Mouse (Mus musculus) megakaryocyte, embryonic 14.5 days (primary cell): ENCODE measurements around the gene Galnt13.

Source experiments
- FLI1 ChIP-seq: IDR thresholded peaks from 2 replicates; pipeline ENCODE4 v1.6.1; 2012; ENCODE audit warnings: low read length, inconsistent platforms, mixed read lengths
- GATA1 ChIP-seq: IDR thresholded peaks from 3 replicates; pipeline ENCODE4 v1.6.1; 2012; ENCODE audit warnings: mixed read lengths, low read length, inconsistent platforms, borderline replicate concordance

DNA sequence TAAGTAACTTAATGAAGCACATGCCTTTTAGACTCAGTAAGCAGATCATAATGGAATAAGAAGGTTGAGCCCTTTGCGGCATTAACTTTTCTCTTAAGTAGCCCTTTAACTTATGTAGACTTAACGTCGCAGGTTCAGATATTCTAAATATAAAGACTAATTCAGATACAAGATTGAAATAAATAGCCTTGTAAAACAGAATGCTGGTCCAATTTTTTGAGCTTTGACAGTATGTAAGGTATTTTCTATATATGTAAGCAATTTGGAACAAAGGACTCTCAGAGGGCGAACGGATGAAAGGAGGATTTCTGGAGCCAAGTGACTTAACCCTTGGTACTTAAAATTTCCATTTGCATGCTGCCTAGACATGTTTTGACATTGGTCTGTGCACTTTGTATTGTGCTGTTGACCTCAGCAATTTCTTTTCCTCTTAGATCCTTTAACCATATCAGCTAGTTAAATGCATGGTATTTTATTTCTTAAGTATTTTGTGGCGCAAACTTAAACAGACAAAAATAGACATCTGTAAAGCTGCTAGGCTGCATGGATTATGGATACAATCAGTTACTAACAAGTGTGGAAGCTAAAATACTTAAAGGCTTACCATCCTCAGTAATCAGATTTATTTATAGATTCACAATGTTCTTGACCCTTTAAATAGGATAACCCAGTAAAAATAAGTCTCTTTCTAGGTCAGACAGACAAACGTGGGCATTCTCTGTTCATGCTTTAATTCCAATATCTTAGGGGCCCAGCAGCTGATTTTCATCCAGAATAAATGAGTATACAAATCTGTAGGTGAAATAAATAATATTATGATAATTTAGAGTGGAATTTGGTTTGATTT lies 629.6 kb downstream of the Galnt13 start:
- TF ChIP-seq GATA1 (no peak), FLI1 (no peak)
